Mouse (Mus musculus): Measurements from ENCODE around the gene Syne1. TPM values are rescaled to one million over a fixed set of nuclear protein-coding genes. Genes with fewer than 3 reads are reported as not detected.

Gene Syne1
- total RNA-seq, 4 experiments from 2014 or later = 289 to 355 (median 322) TPM

DNA sequence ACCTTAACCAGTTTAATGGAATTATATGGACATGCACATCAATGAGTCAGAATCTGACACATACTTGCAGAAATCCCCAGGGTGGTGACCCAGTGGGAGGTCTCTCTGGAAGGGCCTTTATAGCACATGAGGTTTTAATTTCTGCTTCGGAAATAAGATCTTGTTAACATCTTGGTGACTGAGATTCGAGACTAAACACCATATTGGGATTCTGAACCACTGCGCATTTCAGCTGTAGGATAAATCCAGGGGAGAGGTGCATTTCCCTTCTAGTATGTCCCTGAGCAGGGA, 480.4 kb downstream of the Syne1 start:
- DNase-seq (ENCODE audit: low spot score in 2 of 2) = no peak

DNA sequence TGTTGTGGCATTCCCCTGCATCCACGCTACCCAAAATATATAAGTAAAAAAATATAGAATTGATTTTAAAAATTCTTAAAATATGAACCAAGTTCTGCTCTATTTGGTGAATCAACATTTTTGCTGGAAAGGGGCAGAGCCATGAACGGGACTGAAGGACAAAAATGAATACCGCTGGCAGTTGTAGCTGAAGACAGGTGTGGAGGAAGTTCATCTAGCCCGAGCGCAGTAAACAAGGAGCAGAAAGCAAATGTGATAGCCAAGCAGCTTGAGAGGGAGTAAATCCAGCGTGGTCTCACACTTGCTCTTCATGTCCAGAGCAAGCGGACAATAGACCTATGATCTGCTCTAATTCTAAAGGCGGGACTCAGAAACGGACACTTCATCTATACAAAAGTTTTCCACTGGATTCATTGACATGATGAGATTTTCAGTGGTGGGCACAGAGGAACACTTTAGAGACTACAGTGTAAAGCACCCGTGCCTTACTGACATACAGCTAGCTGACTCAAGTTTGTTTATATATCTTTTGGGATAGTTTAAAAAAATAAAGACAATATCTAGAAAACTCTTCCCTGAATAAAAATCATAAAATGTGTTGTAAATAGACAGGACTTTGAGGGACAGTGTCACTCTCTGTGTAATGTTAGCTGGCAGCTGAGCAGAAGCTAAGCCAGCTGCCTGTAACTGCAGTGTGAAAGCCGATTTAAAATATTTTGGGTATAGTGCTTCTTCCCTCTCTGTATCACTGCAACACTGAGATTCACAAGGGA, 480.9 kb downstream of the Syne1 start:
- DNase-seq (ENCODE audit: low spot score in 2 of 2) = no peak

DNA sequence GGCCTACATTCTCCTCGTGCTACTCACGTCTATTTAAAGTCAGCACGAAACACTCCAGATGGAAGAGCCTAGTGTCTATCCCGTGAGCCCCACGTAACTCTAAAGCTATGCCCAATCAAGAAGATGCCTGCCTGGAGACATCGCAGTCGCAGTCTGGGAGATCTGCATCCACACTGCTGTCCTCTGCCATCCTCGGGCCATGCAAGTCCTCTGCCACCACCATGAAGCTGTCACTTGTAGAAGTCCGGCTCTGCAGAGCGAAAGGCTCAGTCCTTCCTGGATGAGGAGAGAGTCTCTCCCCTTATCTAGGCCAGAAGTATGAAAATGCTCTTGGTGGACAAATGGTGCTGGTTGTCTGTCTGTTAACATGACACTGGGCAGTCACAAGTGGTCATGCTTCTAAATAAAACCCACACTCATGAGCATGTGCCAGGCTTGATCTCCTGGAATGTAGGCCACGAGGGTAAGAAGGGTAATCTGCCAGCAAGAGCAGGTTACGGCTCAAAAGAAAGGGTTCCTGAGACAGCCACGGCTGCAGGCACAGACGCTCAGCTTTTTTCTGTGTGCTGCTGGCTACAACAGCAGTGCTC, 482.5 kb downstream of the Syne1 start, which contains the start of gene Gm10097:
TSS of gene Gm10097 (plus strand) at position 517 of the 590 bp plus-strand sequence.
- no peak for DNase-seq (ENCODE audit: low spot score in 2 of 2)

DNA sequence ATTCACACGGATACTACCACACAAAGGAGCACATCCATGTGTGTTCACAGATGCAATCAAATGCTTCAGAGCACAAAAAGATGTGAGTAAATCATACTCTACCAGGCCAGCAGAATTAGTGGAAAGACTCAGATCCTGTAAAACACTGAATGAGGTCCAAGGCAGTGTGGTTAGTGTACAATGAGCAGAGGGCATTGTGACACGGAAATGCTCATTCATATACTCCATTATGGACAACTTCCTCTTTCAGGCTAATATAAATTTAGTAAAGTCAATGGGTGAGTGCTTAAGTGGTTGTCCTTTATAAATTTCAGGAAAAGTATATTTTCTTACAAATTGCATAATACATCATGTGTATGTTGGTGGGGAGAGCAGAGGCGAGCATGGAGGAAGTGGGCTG, 484.2 kb downstream of the Syne1 start:
- DNase-seq (ENCODE audit: low spot score in 2 of 2) = no peak

DNA sequence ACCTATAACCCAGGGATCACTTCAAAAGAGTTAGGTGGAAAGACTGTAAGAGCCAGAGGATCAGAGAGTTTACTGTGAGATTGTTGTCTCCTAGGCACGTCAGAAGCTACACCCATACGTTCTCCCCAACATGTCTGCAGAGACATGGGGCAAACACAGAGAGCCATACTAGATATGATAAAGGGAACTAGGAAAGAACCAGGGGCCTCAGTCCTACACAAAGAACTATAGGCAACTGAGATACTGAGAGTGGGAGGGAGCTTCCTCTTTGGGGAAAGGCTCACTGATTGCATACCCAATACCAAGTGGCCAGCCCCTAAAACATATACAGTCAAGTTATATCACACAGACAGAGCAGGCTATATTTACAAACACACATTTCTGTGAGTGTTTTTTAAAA, 491.3 kb downstream of the Syne1 start:
- no peak for DNase-seq (ENCODE audit: low spot score in 2 of 2)

DNA sequence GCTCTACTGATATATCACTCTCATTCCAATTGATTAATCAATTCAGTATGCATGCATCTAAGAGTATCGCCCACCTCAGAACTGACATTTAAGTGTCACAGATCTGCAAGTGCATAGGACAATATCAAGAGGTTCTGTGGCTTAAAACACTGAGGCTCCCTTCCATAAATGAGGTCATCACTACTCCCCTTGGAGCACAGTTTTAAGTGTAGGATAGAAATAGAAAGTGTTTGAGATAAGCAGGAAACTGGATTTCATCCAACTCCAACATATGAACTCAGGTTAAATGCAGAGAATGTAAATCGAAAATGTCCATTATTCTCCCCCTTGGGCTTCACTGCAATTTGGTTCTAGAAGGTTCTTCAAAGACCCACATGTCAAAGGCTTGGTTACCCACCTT, 492.4 kb downstream of the Syne1 start:
- DNase-seq (ENCODE audit: low spot score in 2 of 2) = no peak

DNA sequence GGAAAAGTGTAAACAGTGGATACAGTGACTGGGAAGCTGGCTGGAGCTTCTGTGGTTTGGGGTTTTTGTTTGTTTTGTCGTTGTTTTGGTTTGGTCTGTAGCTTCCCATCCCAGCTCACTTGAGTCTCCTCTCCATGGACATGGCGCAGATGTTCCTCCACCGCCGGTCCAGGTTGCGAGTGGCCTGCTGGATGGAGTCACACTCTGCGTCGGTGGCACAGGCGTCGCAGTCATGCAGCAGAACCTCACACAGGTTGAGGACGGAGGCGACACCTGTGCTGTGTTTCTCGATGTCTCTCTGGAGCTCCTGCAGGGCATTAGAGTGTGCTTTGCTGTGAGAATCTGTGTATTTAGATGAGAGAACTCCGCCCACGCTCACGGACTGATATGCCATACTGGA, 493.6 kb downstream of the Syne1 start:
- no peak for DNase-seq (ENCODE audit: low spot score in 2 of 2)

DNA sequence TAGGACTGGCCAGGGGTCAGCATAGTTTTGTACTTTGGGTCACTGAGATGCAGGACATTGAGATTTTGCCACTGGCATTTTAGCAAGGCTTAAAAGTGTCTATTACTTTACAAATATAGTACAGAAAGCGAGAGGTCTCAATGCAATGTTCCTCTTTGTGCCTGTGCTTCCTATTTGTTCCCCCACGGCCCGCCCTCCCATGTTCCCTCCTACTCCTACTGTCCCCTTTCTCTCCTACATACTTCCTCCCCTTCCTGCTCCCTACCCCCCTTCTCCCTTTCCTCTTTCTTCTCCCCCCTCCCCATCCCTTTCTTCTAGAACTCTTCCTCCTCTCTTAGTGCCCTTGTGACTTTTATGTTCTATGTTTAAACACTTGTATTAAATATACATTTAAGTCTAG, 494.3 kb downstream of the Syne1 start:
- no peak for DNase-seq (ENCODE audit: low spot score in 2 of 2)

DNA sequence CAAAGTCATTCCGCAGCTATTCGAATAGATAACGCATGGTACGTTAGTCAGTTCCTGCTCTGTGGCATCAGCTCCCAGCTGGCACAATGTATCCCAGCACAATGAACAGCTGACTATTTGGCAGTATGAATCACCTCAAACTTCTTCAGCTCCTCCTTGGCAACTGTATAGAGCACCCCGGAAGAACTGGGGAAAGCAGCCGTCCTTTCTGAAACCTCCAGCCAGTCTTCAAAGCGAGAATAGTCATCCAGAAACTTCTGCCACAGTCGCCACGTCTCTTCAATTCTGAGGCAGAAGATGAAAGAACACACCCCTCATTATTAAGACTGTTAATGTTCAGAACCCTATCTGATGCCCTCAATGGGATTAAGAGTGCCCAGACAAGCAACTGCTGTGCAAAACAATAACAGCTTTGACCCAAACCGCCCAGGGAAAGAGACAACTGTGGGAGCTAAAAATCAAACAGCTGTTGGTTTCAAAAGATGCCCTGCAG, 495.0 kb downstream of the Syne1 start:
- no peak for DNase-seq (ENCODE audit: low spot score in 2 of 2)

DNA sequence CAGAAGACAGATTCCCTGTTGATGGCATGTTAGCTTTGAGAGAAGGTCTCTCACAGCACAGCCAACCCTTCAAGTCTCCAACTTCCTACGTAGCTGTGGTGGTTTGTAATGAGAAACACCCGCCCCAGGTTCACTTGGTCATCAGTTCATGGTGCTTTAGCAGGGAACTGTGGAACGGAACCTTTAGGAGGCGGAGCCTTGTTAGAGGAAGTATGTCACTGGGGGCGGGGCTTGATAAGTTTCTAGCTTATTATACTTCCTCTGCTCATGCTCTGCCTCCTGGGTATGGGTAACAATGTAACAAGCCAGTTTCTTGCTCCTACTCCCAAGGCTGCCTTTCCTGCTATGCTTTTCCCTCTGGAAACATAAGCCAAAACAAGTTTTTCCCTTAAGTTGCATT, 505.6 kb downstream of the Syne1 start:
- no peak for DNase-seq (ENCODE audit: low spot score in 2 of 2)

DNA sequence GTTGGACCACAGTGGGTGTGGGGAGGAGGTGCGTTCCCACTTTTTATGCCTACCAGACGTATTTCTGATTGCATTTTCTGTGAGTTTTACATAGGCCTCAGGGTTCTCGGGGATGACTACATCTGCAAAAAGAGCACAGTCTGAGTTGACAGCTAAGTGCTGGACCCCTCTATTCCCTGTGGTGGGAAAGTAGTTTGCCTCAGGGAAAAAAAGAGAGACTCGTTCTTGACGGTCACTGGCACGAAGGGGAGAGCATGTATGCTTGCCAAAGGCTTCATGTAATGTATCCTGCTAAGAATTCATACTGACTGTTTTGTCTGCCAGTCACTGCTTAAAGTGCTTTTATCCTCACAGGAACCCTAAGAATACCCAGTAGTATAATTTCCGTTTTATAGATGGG, 506.1 kb downstream of the Syne1 start:
- no peak for DNase-seq (ENCODE audit: low spot score in 2 of 2)

DNA sequence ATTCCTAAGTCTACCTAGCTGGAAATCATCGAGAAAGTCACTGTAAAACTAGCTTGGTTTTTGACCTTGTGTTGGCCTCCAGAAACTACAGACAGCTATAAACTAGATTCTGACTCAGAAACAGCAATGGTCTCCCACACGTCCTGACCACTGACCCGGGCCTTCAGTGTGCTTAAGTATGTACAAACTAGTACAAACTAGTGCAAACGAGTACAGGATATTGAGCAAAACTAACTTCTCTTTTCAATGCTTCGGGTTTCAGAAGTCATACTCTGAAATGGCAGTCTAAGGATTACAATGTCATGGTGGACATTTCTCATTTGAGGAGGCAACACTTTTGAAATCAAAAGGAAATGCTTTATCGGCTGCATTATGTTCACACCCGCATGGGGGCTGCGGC, 506.8 kb downstream of the Syne1 start:
- DNase-seq (ENCODE audit: low spot score in 2 of 2) = no peak

DNA sequence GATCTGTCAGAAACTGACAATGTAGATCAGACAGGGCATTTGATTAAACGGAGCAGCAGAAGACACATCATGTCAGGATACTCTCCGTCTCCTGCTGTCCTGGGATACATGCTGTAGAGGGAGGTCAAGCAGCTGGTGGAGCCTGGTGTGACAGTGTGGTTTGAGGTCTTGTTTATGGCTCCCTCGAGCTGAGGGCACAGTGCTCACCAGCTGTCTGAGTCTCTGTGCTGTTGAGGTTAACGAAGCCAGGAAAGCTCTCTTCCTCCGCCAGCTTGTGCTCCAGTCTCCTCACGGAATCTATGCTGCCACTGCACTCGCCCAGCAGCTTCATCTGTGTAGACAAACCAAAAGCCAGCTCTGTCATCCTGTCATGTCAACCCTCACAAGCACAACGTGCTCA, 510.0 kb downstream of the Syne1 start:
- no peak for DNase-seq (ENCODE audit: low spot score in 2 of 2)

DNA sequence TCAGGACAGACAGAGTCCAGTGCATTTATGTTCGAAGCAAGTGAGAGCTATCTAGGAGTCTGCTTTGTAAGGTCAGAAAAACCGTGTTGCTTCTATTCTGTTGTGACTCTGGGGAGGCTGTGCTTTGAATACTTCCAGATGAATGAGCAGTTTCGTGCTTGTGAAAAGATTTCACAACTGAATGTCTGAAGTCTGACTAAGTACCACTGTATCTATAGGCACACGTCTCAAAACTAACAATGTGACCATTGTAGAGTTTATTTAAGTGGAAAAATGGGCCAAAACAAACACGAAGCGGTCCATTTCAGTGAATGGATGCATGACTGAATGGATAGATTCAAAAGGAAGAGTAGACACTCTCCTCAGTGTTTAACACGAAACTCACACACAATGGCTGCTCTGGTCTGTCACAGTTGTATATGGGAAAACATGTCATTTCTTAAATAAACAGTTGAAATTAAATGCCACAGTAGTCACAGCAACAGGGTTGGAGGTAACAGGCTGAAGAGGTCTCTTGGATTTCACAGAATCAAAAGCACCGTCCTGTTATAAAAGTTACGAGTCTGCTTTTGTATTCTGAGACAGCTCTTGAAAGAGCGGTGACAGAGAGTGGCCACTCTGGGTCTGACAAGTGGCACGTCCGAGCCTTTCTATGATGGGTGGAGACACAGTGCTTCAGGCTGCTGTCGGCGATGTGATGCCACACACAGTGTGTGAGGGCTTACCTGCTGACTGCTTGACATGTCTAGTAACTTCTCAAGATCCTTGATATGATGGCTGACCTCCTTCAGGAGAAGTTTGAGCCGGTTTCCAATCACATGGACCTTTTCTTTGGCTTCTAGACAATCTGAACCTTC, 518.9 kb downstream of the Syne1 start:
- DNase-seq (ENCODE audit: low spot score in 2 of 2) = no peak

DNA sequence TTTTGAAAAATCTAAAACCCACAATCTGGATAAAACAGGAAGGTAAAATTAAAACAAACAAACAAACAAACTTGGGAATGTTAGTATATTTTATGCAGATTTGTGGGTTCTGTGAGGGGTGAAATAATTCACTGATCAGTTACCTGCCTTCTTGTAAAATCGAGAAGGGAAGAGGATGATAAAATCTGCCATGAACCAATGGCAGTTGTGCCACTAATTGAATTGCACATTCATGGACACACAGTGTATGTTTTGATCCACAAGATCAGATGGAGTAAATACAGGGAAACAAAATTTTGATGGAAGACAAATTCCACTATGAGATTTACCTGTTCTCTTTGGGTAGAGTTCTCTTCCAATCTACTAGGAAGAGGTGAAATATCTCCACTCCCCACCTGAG, 521.4 kb downstream of the Syne1 start:
- DNase-seq (ENCODE audit: low spot score in 2 of 2) = no peak

DNA sequence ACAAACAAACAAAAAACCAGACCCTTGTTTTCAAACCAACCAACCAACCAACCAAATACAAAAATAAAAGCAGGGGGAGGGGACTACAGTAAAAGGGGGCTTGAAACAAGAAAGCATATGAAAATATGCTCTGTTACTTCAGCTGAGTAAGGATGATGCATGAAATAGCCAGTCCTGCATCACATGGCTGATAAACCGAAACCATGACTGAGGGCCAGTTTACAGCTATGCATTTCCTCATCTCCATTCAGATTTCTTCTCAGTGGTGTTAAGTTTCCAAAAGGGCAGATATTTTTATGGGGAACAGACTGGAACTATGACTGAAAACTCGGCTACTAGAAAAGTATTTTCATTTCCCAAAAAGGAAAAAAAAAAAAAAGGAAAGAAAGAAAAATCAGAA, 522.1 kb downstream of the Syne1 start:
- DNase-seq (ENCODE audit: low spot score in 2 of 2) = no peak

DNA sequence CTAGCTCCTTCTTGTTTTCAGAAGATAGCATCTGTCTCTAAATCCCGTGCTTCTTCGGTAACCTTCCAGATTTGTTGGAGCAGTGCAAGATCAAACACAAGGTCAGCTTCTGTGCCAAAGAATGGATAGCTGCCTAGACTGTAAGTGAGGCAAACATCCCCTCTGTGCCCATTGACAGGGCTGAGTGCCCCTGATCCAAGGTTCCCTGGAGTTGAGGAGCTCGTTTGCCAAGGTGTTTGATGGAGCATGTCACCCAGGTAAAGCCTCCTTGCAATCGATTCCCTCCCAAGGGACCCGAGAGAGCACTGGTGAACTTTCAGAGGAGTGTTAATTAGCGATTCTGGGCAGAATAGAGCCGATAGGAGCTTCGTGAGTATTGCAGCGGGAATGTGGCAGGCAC, 523.0 kb downstream of the Syne1 start:
- DNase-seq (ENCODE audit: low spot score in 2 of 2) = no peak

DNA sequence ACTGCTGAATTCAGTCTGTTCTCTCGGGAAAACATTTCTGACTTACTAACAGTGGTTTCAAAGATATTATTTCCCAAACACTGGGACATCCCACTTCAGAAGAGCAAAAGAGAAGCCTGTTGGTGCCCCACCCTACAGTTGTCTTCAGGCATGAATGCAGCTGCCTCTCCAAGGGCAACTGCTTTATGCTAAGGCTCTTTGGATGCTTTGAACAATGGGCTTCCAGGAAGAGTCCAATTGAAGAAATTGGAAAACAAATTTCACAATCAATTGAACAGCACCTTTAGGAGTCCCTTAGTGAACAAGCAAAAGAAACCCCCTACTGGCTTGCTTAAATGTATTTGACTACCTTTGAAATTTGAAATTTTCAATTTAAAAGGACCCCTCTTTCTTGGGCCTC, 524.1 kb downstream of the Syne1 start:
- no peak for DNase-seq (ENCODE audit: low spot score in 2 of 2)

DNA sequence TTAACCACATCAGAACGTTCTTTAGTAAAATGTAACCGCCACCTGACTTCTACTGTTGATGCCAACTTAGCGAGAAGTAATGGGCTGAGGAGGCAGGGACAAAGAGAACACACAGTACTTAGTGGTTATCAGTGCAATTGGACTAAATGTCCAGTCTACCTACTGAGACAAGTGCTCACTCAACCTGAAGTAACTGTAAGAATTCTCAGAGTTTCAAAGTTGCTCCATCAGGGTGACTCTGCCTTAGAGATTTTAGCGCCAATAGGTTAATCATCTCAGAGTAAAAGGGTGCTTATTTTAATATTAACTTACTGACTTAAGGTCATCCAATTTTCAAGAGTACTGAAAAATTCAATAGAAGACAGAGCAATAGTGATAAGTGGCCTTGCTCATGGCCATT, 525.4 kb downstream of the Syne1 start:
- DNase-seq (ENCODE audit: low spot score in 2 of 2) = no peak

DNA sequence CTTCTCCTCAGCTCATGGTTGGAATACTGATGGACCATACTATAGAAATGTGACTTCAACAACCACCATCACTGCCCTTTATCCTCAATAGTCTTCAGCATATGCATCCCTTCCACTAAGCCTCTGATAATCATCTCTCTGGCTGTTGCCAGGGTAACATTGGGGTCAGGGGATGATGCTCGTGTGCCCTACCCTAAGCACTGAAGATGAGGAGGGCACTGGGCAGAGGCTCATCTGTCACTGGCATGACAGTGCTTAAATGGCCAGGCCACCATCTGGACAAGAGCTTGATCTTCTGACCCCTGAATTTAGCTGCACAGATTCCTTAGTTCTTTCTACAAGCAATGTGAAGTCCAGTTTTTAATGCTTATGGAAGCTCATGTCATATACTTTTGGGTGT, 534.1 kb downstream of the Syne1 start:
- no peak for DNase-seq (ENCODE audit: low spot score in 2 of 2)

DNA sequence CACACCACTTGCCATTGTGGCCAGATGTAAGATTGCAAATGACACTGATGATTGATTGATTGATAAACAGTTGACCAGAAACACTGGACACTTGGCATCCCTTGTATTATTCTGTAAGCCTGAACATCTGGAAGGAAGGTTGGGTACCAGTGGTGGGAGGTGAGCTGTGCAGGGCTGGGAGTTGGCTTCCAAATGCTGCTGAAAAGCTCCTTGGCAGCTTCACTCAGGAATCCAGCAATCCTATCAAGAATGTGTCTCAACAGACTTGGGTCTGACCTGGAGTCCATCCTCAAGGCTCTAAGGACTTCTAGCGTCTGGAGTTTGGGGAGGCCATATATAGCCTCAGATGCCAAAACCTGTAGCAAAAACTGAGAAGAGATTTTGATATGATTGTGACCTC, 536.3 kb downstream of the Syne1 start:
- no peak for DNase-seq (ENCODE audit: low spot score in 2 of 2)

DNA sequence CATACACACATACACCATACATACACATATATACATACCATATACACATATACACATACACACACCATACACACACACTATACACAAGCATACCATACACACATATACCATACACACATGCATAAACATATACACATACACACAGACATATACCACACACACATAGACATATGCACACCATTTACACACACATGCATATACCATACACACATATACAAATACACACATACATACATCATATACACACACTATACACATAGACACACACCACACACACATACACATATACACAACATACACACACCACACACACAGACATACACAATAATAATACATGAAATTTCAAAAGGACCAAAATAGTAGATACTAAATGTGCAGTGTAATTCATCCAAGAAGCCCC, 539.3 kb downstream of the Syne1 start:
- DNase-seq (ENCODE audit: low spot score in 2 of 2) = no peak
